Mouse (Mus musculus) CH12.LX (cell line): ENCODE measurements around the gene Rell1. TPM values are rescaled to one million over a fixed set of nuclear protein-coding genes. Genes with fewer than 3 reads are reported as not detected.
A peak's percentile ranks its signal among the peaks of the same experiment; 100 is the strongest.

Experiments
- DNase-seq: peaks from one replicate; pipeline ENCODE4 v3.0.0-alpha.2; 2013; ENCODE audit errors: extremely low read depth
- H3K27ac ChIP-seq: 2 replicates; pipeline ENCODE4 v1.5.1; 2012; ENCODE audit warnings: low read depth, mild to moderate bottlenecking, control low read depth, moderate library complexity; ENCODE audit not compliant: insufficient read depth
- H3K27me3 ChIP-seq: replicated peaks from 2 replicates; pipeline ENCODE3; 2012; ENCODE audit warnings: inconsistent platforms
- H3K36me3 ChIP-seq, 2 experiments: replicated peaks in 1 of 2; 2 replicates each; pipeline versions ENCODE3 to v1.6.1; 2012; ENCODE audit warnings: inconsistent platforms in 1 of 2, low read length in 1 of 2, mild to moderate bottlenecking in 1 of 2, mixed read lengths in 1 of 2, moderate library complexity in 1 of 2; ENCODE audit not compliant: control insufficient read depth in 1 of 2, insufficient read depth in 1 of 2
- H3K4me1 ChIP-seq, 2 experiments: 2 replicates each; pipeline ENCODE4 v1.6.1; 2012; ENCODE audit warnings: inconsistent platforms in 1 of 2, moderate library complexity in 1 of 2; ENCODE audit not compliant: insufficient read depth in 2 of 2, control insufficient read depth in 1 of 2
- H3K4me2 ChIP-seq: 2 replicates; pipeline ENCODE4 v1.6.1; 2012; ENCODE audit warnings: low read depth, mild to moderate bottlenecking, control low read depth; ENCODE audit not compliant: poor library complexity, insufficient read depth, severe bottlenecking
- H3K4me3 ChIP-seq, 3 experiments: fragments of 150-350 bp in 1 of 3; sonication (generic) in 1 of 3; replicated peaks in 1 of 3; 2 replicates each; pipeline versions ENCODE3 to v1.5.1; 2011 to 2012; ENCODE audit warnings: low read depth in 2 of 3, low read length in 2 of 3, mild to moderate bottlenecking in 2 of 3, moderate library complexity in 2 of 3, control low read depth in 1 of 3, improper control_type of control experiment in 1 of 3, inconsistent platforms in 1 of 3, mixed read lengths in 1 of 3; ENCODE audit not compliant: poor library complexity in 1 of 3
- H3K79me2 ChIP-seq: replicated peaks from 2 replicates; pipeline ENCODE4 v1.6.1; 2012; ENCODE audit warnings: mild to moderate bottlenecking, moderate library complexity; ENCODE audit not compliant: control insufficient read depth, poor library complexity, insufficient read depth, severe bottlenecking; ENCODE audit errors: extremely low read depth
- H3K9ac ChIP-seq: 2 replicates; pipeline ENCODE4 v1.6.1; 2012; ENCODE audit warnings: low read depth, mild to moderate bottlenecking, control low read depth, moderate library complexity; ENCODE audit not compliant: insufficient read depth
- H3K9me3 ChIP-seq: replicated peaks from 2 replicates; pipeline ENCODE3; 2012; ENCODE audit warnings: low read length, inconsistent platforms, mixed read lengths
- BHLHE40 ChIP-seq: IDR thresholded peaks from 2 replicates; pipeline ENCODE4 v1.6.1; 2011; ENCODE audit warnings: mild to moderate bottlenecking, low read depth, low read length, improper control_type of control experiment
- CHD1 ChIP-seq: IDR thresholded peaks from 2 replicates; pipeline ENCODE4 v1.6.1; 2012; ENCODE audit warnings: low read depth, low read length, improper control_type of control experiment, inconsistent platforms
- CHD2 ChIP-seq: IDR thresholded peaks from 2 replicates; pipeline ENCODE4 v1.6.1; 2011; ENCODE audit warnings: low read length, improper control_type of control experiment
- CTCF ChIP-seq, 2 experiments: IDR thresholded peaks in 1 of 2; conservative IDR thresholded peaks in 1 of 2; 2 replicates each; pipeline ENCODE4 v1.5.1; 2011 to 2012; ENCODE audit warnings: low read depth in 2 of 2, low read length in 2 of 2, improper control_type of control experiment in 1 of 2, inconsistent platforms in 1 of 2, mild to moderate bottlenecking in 1 of 2, moderate library complexity in 1 of 2
- ELF1 ChIP-seq: IDR thresholded peaks from 2 replicates; pipeline ENCODE4 v1.6.1; 2014; ENCODE audit warnings: low read depth, mild to moderate bottlenecking, inconsistent platforms, low read length, improper control_type of control experiment
- EP300 ChIP-seq: IDR thresholded peaks from 2 replicates; pipeline ENCODE4 v1.6.1; 2011; ENCODE audit warnings: low read length, improper control_type of control experiment
- ETS1 ChIP-seq: conservative IDR thresholded peaks from 2 replicates; pipeline ENCODE4 v1.6.1; 2012; ENCODE audit warnings: low read depth, mild to moderate bottlenecking, inconsistent platforms, low read length, improper control_type of control experiment, moderate library complexity
- HCFC1 ChIP-seq: IDR thresholded peaks from 2 replicates; pipeline ENCODE4 v1.6.1; 2012; ENCODE audit warnings: low read depth, mild to moderate bottlenecking, inconsistent platforms, low read length, improper control_type of control experiment
- JUND ChIP-seq: conservative IDR thresholded peaks from 2 replicates; pipeline ENCODE4 v1.6.1; 2011; ENCODE audit warnings: low read depth, low read length, improper control_type of control experiment
- MAFK ChIP-seq: IDR thresholded peaks from 2 replicates; pipeline ENCODE4 v1.6.1; 2011; ENCODE audit warnings: low read length, improper control_type of control experiment; ENCODE audit not compliant: insufficient replicate concordance
- NRF1 ChIP-seq: IDR thresholded peaks from 2 replicates; pipeline ENCODE4 v1.6.1; 2014; ENCODE audit warnings: low read depth, mild to moderate bottlenecking, inconsistent platforms, low read length, improper control_type of control experiment, moderate library complexity
- POLR2AphosphoS2 ChIP-seq: IDR thresholded peaks from 2 replicates; pipeline ENCODE4 v1.6.1; 2011; ENCODE audit warnings: low read depth, low read length, improper control_type of control experiment
- RAD21 ChIP-seq: IDR thresholded peaks from 2 replicates; pipeline ENCODE4 v1.6.1; 2011; ENCODE audit warnings: low read depth, mild to moderate bottlenecking, low read length, improper control_type of control experiment, moderate library complexity
- SMC3 ChIP-seq: IDR thresholded peaks from 2 replicates; pipeline ENCODE4 v1.6.1; 2011; ENCODE audit warnings: low read depth, low read length, improper control_type of control experiment
- USF2 ChIP-seq: conservative IDR thresholded peaks from 2 replicates; pipeline ENCODE4 v1.6.1; 2011; ENCODE audit warnings: low read depth, low read length, improper control_type of control experiment
- ZC3H11A ChIP-seq: IDR thresholded peaks from 2 replicates; pipeline ENCODE4 v1.6.1; 2012; ENCODE audit warnings: low read depth, mild to moderate bottlenecking, inconsistent platforms, low read length, improper control_type of control experiment
- dilution Hi-C: fragments of 300-500 bp; cut with MboI; formaldehyde crosslinking; loops from 2 replicates; pipeline ENCODE4 v1.14.3; 2020; ENCODE audit warnings: low sequenced_read_pairs; ENCODE audit not compliant: extremely low pct_unique_long_range_greater_than_20kb, extremely low pct_ligation_motif_present
- in situ Hi-C: fragments of 300-500 bp; cut with MboI; formaldehyde crosslinking; loops from 3 replicates; pipeline ENCODE4 v1.14.3; 2019; ENCODE audit warnings: low sequenced_read_pairs, low pct_ligation_motif_present, low pct_unique_long_range_greater_than_20kb, mixed read lengths
- polyA plus RNA-seq: library from polyadenylated mRNA; unstranded; fragments of >175 nt; gene quantifications from 2 replicates; pipeline ENCODE4 v1.2.1, GENCODE M21; 2012; ENCODE audit warnings: low read depth; ENCODE audit not compliant: insufficient read length
- total RNA-seq, 2 experiments: library from RNA; depleted of rRNA; stranded (reverse); fragments of 300-350 nt in 1 of 2; fragments of >200 nt in 1 of 2; gene quantifications; 2 replicates each; pipeline ENCODE4 v1.2.3; 2012 to 2014

Rell1 gene
- total and polyA plus RNA-seq, 3 experiments, result 1.4 to 1.6 (median 1.5) TPM

GRCm38 (mm10) chr5:63906149-63907093, 62.3 kb downstream of the Rell1 start:
- no peaks in the 10 kb centered on the region for H3K36me3 ChIP-seq
- H3K4me1 ChIP-seq, result peaks cover 0 to 25% of the 10 kb centered on the region in 2 experiments; a peak in 3 of 4 replicates
- no peaks in the 10 kb centered on the region for H3K27me3 ChIP-seq
- DNase-seq, result peak; percentile 79
- H3K4me2 ChIP-seq, result no peak overlapping the region
- TF ChIP-seq RAD21 (peak; percentile 96), BHLHE40 (no peak), USF2 (no peak), ZC3H11A (peak; percentile 80), CTCF (conservative IDR thresholded peaks at IDR 0.05 in 1 of 2, IDR thresholded peaks at IDR 0.05 in 1 of 2; ENCODE audit: low read depth in 2 of 2, low read length in 2 of 2) (peak; percentile 94), SMC3 (peak; percentile 92), ELF1 (no peak)
- H3K9ac ChIP-seq, result no peak overlapping the region
- in situ Hi-C loops (loop anchor here (5.0 to 25.0 kb wide), 2 partner anchors 166 to 356 kb away; no protein-coding TSS in a partner anchor), dilution Hi-C loops (loop anchor here (25.0 kb wide), 1 partner anchor 156 kb away; no protein-coding TSS in a partner anchor)
- H3K9me3 ChIP-seq, result no peaks in the 10 kb centered on the region
- H3K79me2 ChIP-seq, result no peaks in the 10 kb centered on the region
- H3K27ac ChIP-seq, result no peak overlapping the region
- H3K4me3 ChIP-seq, result no peak overlapping the region

DNA sequence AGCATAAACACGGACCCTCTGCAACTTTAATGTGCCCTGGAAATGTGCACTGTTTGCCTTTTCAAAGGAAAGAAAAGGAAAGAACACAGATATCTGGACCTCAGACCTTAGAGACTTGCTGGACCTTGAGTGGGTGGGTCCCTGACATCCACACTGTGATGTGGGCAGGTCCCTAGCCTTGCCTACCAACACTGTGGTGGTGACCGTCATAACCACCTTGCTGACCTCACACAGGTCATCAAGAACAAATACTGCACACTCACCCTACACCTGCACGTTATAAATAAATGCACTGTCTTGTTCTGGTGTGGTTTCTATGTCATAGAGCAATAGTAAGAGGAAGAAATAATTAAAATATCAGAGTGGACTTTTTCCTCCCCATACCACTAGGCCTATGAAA, 65.4 kb downstream of the Rell1 start:
- H3K4me2 ChIP-seq, result no peak overlapping the region
- no peaks in the 10 kb centered on the region for H3K36me3 ChIP-seq
- dilution Hi-C loops, result loop anchor here (25.0 kb wide), 1 partner anchor 159 kb away; no protein-coding TSS in a partner anchor
- H3K4me3 ChIP-seq, result no peak overlapping the region
- no peak overlapping the region for H3K9ac ChIP-seq
- TF ChIP-seq CHD1 (no peak), NRF1 (no peak), JUND (no peak), ELF1 (no peak), EP300 (no peak), CHD2 (no peak), POLR2AphosphoS2 (no peak), HCFC1 (no peak), MAFK (no peak), ETS1 (no peak)
- no peak overlapping the region for H3K27ac ChIP-seq
- in situ Hi-C loops, result loop anchor here (25.0 kb wide), 1 partner anchor 359 kb away; no protein-coding TSS in a partner anchor
- DNase-seq, result no peak
- H3K27me3 ChIP-seq, result no peaks in the 10 kb centered on the region
- peaks cover 0 to 18% of the 10 kb centered on the region in 2 experiments; a peak in 3 of 4 replicates for H3K4me1 ChIP-seq
- H3K9me3 ChIP-seq, result no peaks in the 10 kb centered on the region
- H3K79me2 ChIP-seq, result no peaks in the 10 kb centered on the region
